Mouse (Mus musculus): ENCODE data around the gene Ptges.
A peak's percentile ranks its signal among the peaks of the same experiment; 100 is the strongest.
"Not testable (repeated sequence)": the region's sequence is repeated elsewhere in the genome, so short reads cannot be mapped to it uniquely, and the experiment has no call there.

The Ptges gene

GRCm38 (mm10) chr2:30929483-30930045 lies at the start of gene Ptges:
Ptges (minus strand) TSS chr2:30929863.
- DNase-seq = peak; percentile 89 to 90

GRCm38 (mm10) chr2:30967352-30968327 lies 38.0 kb upstream of the Ptges start, which contains the start of gene Tor1a:
Tor1a (minus strand) TSS chr2:30967933.
- peak; percentile 95 to 96 for DNase-seq

- peak in 1 of 2 experiments; percentile 31 for DNase-seq
Observed at GRCm38 (mm10) chr2:30966826-30967225, 37.2 kb upstream of the Ptges start.

- no peak for DNase-seq
Observed at GRCm38 (mm10) chr2:30965627-30966026, 36.0 kb upstream of the Ptges start.

GRCm38 (mm10) chr2:30962570-30963254 lies 33.0 kb upstream of the Ptges start:
- no peak for DNase-seq

- DNase-seq = no peak
Observed at GRCm38 (mm10) chr2:30959856-30960255, 30.2 kb upstream of the Ptges start.

GRCm38 (mm10) chr2:30958726-30959125 lies 29.1 kb upstream of the Ptges start:
- no peak for DNase-seq

GRCm38 (mm10) chr2:30957511-30957910 lies 27.8 kb upstream of the Ptges start:
- no peak for DNase-seq

- DNase-seq = no peak
Observed at GRCm38 (mm10) chr2:30954797-30955196, 25.1 kb upstream of the Ptges start.

GRCm38 (mm10) chr2:30952824-30953490 lies 23.3 kb upstream of the Ptges start, which contains the start of gene Tor1b:
Tor1b (plus strand) TSS chr2:30952959.
- DNase-seq = peak; percentile 91

- no peak for DNase-seq
Observed at GRCm38 (mm10) chr2:30952457-30952823, 22.8 kb upstream of the Ptges start.

GRCm38 (mm10) chr2:30942603-30943011 lies 12.9 kb upstream of the Ptges start:
- peak; percentile 75 to 83 for DNase-seq

- not testable (repeated sequence) for DNase-seq
Observed at GRCm38 (mm10) chr2:30942116-30942515, 12.5 kb upstream of the Ptges start.

- no peak for DNase-seq
Observed at GRCm38 (mm10) chr2:30941586-30941985, 11.9 kb upstream of the Ptges start.

GRCm38 (mm10) chr2:30938574-30938991 lies 8.9 kb upstream of the Ptges start:
- DNase-seq = no peak

- DNase-seq = no peak
Observed at GRCm38 (mm10) chr2:30937731-30938130, 8.1 kb upstream of the Ptges start.

GRCm38 (mm10) chr2:30936808-30937207 lies 7.1 kb upstream of the Ptges start:
- DNase-seq = no peak

GRCm38 (mm10) chr2:30933917-30934450 lies 4.3 kb upstream of the Ptges start:
- peak; percentile 88 to 92 for DNase-seq

GRCm38 (mm10) chr2:30933032-30933431 lies 3.4 kb upstream of the Ptges start:
- DNase-seq = no peak

- DNase-seq = no peak
Observed at GRCm38 (mm10) chr2:30931922-30932321, 2.3 kb upstream of the Ptges start.

- not testable (repeated sequence) for DNase-seq
Observed at GRCm38 (mm10) chr2:30930846-30931245, 1.2 kb upstream of the Ptges start.

- no peak for DNase-seq
Observed at GRCm38 (mm10) chr2:30928893-30929482, 675 bp downstream of the Ptges start.

Data from cerebellum, postnatal 10 days (tissue).